Mouse (Mus musculus) retina, adult 2 months (tissue): ENCODE measurements around the gene Qdpr.

Experiments used
- DNase-seq: peaks from one replicate; pipeline ENCODE4 v3.0.0-alpha.2; 2012; ENCODE audit warnings: low read depth, low spot score

Gene Qdpr

DNA sequence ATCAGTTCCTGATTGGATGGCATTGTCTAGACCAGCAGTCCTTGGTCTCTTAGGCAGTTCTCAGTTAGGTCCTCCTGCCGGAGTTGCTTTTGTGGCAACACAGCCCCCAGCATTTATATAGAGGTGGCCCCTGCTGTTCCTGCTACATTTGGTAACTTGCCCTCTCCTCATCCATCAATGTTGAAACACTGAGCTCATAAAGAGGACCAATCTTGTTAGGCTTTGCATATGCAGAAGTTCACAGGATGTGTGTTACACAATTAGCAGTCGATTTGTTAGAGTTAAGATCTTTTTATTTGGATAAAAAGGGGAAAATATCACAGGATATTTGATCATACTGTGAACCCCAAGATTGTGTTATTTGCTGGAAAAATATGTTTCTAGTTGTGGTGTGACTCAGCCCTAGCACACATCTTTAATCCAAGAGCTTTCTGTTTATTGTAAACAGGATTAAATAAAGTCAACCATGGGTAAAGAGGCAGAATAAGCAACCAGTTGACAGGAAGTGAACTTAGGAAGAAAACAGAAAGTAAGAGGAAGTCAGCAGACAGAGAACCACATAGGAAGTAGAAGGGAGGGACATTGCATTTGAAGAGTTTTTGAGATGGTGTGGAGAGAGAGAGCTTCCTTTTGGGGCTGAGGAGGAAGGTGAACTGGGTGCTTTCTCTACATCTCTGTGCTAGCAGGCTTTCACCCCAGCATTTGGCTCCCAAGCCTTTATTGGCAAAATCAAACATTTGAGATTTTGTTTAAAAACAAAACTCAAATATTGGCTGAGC lies 65.8 kb downstream of the Qdpr start:
- no peak for DNase-seq
